Mouse (Mus musculus) liver, embryonic 12.5 days (tissue): ENCODE measurements at regions not wholly inside any gene's neighbourhood (a gene's known extent, or its start where the extent isn't known, plus 50 kb on each side); places are given as distances from the start of the nearest gene placed in this dataset.

Experiments
- ATAC-seq: fragments of 200-750 bp; cut with Nextera tagmentation; 2 replicates; pipeline ENCODE4 v1.8.0; 2017; ENCODE audit warnings: moderate number of reproducible peaks, mild to moderate bottlenecking, moderate library complexity
- H3K27ac ChIP-seq: fragments of 300-500 bp; sonication (generic); 2 replicates; pipeline ENCODE4 v1.5.1; 2016; ENCODE audit warnings: mild to moderate bottlenecking
- H3K27me3 ChIP-seq: fragments of 300-500 bp; sonication (generic); replicated peaks from 2 replicates; pipeline ENCODE4 v1.6.1; 2016; ENCODE audit warnings: mild to moderate bottlenecking, moderate library complexity
- H3K36me3 ChIP-seq: fragments of 300-500 bp; sonication (generic); 2 replicates; pipeline ENCODE4 v1.6.1; 2016; ENCODE audit warnings: mild to moderate bottlenecking, moderate library complexity
- H3K4me1 ChIP-seq: fragments of 300-500 bp; sonication (generic); 2 replicates; pipeline ENCODE4 v1.6.1; 2016
- H3K4me2 ChIP-seq: fragments of 300-500 bp; sonication (generic); 2 replicates; pipeline ENCODE4 v1.6.1; 2016; ENCODE audit warnings: mild to moderate bottlenecking, moderate library complexity
- H3K4me3 ChIP-seq: fragments of 300-500 bp; sonication (generic); 2 replicates; pipeline ENCODE4 v1.5.1; 2016; ENCODE audit warnings: mild to moderate bottlenecking, moderate library complexity
- H3K9ac ChIP-seq: fragments of 300-500 bp; sonication (generic); 2 replicates; pipeline ENCODE4 v1.6.1; 2016; ENCODE audit warnings: mild to moderate bottlenecking, moderate library complexity
- H3K9me3 ChIP-seq: fragments of 300-500 bp; sonication (generic); replicated peaks from 2 replicates; pipeline ENCODE4 v1.6.1; 2016; ENCODE audit warnings: mild to moderate bottlenecking, moderate library complexity
- WGBS: fragments of 180-500 bp; shearing (Covaris S2); methylation state at CpG from one replicate; pipeline ENCODE4 v1.1.7; 2016; ENCODE audit not compliant: insufficient replicate concordance; 5-methylcytosine and 5-hydroxymethylcytosine counted together

DNA sequence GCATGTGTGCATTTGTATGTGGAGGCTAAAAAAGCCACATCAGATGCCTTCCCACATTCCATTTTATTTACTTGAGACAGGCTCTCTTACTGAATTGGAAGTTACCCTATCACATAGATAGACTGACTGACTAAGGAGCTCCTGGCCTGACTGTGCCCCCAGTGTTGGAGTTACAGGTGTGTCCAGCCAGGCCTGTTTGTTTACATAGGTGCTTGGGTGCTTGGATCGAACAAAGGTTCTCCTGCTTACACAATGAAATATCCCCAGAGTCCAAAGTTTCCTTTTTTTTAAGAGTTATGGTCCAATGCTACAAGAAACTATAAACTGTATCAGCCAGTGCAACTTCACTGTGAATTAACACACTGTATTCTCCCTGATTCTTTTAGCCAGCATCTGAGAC, 472.5 kb downstream of the Klf5 start:
- H3K4me3 ChIP-seq, result no peak overlapping the region
- 65% methylated on average over 1 of the region's 1 CpGs for WGBS
- H3K4me1 ChIP-seq, result no peaks in the 10 kb centered on the region
- no peak overlapping the region for H3K27ac ChIP-seq
- H3K4me2 ChIP-seq, result no peak overlapping the region
- H3K36me3 ChIP-seq, result no peaks in the 10 kb centered on the region
- H3K27me3 ChIP-seq, result no peaks in the 10 kb centered on the region
- ATAC-seq, result no peak
- H3K9me3 ChIP-seq, result no peaks in the 10 kb centered on the region
- no peak overlapping the region for H3K9ac ChIP-seq

GRCm38 (mm10) chr14:99772774-99773423, 474.4 kb downstream of the Klf5 start:
- WGBS, result 57% methylated on average over 19 of the region's 19 CpGs
- no peak for ATAC-seq
- no peaks in the 10 kb centered on the region for H3K4me1 ChIP-seq
- H3K36me3 ChIP-seq, result no peaks in the 10 kb centered on the region
- no peaks in the 10 kb centered on the region for H3K9me3 ChIP-seq
- no peak overlapping the region for H3K27ac ChIP-seq
- H3K4me3 ChIP-seq, result no peak overlapping the region
- 0 out of 2 replicates have a peak overlapping the region, but pooled peaks have one; percentile 4 for H3K4me2 ChIP-seq
- H3K27me3 ChIP-seq, result no peaks in the 10 kb centered on the region
- no peak overlapping the region for H3K9ac ChIP-seq

GRCm38 (mm10) chr14:99778477-99778876, 480.0 kb downstream of the Klf5 start:
- 49% methylated on average over 8 of the region's 8 CpGs for WGBS
- no peaks in the 10 kb centered on the region for H3K4me1 ChIP-seq
- H3K9ac ChIP-seq, result no peak overlapping the region
- no peak overlapping the region for H3K27ac ChIP-seq
- no peaks in the 10 kb centered on the region for H3K36me3 ChIP-seq
- H3K4me2 ChIP-seq, result no peak overlapping the region
- no peak overlapping the region for H3K4me3 ChIP-seq
- H3K27me3 ChIP-seq, result no peaks in the 10 kb centered on the region
- no peak for ATAC-seq
- H3K9me3 ChIP-seq, result no peaks in the 10 kb centered on the region

GRCm38 (mm10) chr14:99778957-99779356, 480.5 kb downstream of the Klf5 start:
- Histone ChIP-seq H3K4me3 (no peak overlapping the region), H3K27me3 (no peaks in the 10 kb centered on the region), H3K36me3 (no peaks in the 10 kb centered on the region), H3K4me1 (no peaks in the 10 kb centered on the region), H3K27ac (no peak overlapping the region), H3K9ac (no peak overlapping the region), H3K9me3 (no peaks in the 10 kb centered on the region), H3K4me2 (no peak overlapping the region)
- whole genome bisulfite sequencing, result 56% methylated on average over 4 of the region's 4 CpGs
- no peak for ATAC-seq

- 54% methylated on average over 1 of the region's 1 CpGs for WGBS
- Histone ChIP-seq H3K4me2 (no peak overlapping the region), H3K9ac (no peak overlapping the region), H3K4me1 (no peaks in the 10 kb centered on the region), H3K27ac (no peak overlapping the region), H3K36me3 (no peaks in the 10 kb centered on the region), H3K4me3 (no peak overlapping the region), H3K9me3 (no peaks in the 10 kb centered on the region), H3K27me3 (no peaks in the 10 kb centered on the region)
- ATAC-seq, result no peak
Observed at GRCm38 (mm10) chr14:99783646-99784045, 485.2 kb downstream of the Klf5 start.

- no peak overlapping the region for H3K4me2 ChIP-seq
- 71% methylated on average over 5 of the region's 5 CpGs for WGBS
- H3K4me3 ChIP-seq, result no peak overlapping the region
- no peak for ATAC-seq
- no peaks in the 10 kb centered on the region for H3K4me1 ChIP-seq
- H3K27me3 ChIP-seq, result no peaks in the 10 kb centered on the region
- H3K27ac ChIP-seq, result no peak overlapping the region
- no peaks in the 10 kb centered on the region for H3K9me3 ChIP-seq
- no peaks in the 10 kb centered on the region for H3K36me3 ChIP-seq
- H3K9ac ChIP-seq, result no peak overlapping the region
Observed at GRCm38 (mm10) chr14:99785106-99785505, 486.6 kb downstream of the Klf5 start.

DNA sequence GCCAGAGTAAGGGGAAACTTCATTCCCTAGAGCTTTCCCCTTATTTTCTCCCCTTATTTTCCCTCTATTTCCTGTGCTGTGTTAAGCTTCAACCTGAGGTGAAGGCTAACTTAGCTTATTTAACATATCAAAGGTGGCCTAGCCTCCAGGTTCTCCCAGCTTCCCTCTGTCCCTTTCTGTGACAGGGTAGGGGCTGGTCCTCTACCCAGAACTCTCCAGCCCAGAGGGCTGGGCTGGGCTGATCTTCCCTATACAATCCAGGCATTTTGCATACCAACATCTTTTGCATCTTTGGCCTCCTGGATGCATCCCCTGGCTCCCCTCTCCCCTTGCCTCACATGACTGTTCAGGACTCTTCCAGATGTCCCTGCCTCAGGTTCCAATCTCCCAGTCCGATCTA, 487.9 kb downstream of the Klf5 start:
- Histone ChIP-seq H3K27me3 (no peaks in the 10 kb centered on the region), H3K27ac (no peak overlapping the region), H3K4me3 (no peak overlapping the region), H3K4me1 (no peaks in the 10 kb centered on the region), H3K36me3 (no peaks in the 10 kb centered on the region), H3K4me2 (no peak overlapping the region), H3K9me3 (no peaks in the 10 kb centered on the region), H3K9ac (no peak overlapping the region)
- WGBS, result 69% methylated on average over 1 of the region's 1 CpGs
- ATAC-seq, result no peak

- Histone ChIP-seq H3K9me3 (no peaks in the 10 kb centered on the region), H3K36me3 (no peaks in the 10 kb centered on the region), H3K27me3 (no peaks in the 10 kb centered on the region), H3K4me2 (no peak overlapping the region), H3K9ac (no peak overlapping the region), H3K4me3 (no peak overlapping the region), H3K27ac (no peak overlapping the region), H3K4me1 (no peaks in the 10 kb centered on the region)
- no peak for ATAC-seq
- WGBS, result 61% methylated on average over 3 of the region's 3 CpGs
Observed at GRCm38 (mm10) chr14:99788185-99788584, 489.7 kb downstream of the Klf5 start.

DNA sequence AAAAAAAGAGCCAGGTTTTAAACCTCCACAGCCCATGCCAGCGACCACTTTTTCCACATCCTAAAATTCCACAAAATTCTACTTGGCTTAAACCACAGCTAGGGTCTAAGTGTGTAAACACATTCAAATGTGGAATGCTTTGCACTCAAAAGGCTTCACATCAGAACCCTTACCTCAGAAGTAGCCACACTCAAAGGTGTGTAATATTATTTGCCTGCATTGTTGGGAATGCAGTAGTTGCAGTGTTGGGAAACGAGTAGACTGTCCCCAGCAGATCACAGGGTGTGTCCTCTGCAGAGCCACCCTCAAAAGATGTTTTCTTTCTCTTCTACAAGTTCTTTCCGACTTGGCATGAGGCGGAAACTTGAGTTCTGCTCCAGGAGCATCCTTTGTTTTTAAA, 488.2 kb downstream of the Klf12 start:
- Histone ChIP-seq H3K4me1 (no peaks in the 10 kb centered on the region), H3K27ac (no peak overlapping the region), H3K36me3 (no peaks in the 10 kb centered on the region), H3K27me3 (no peaks in the 10 kb centered on the region), H3K4me3 (no peak overlapping the region), H3K9me3 (no peaks in the 10 kb centered on the region), H3K4me2 (no peak overlapping the region), H3K9ac (no peak overlapping the region)
- 57% methylated on average over 4 of the region's 4 CpGs for WGBS
- no peak for ATAC-seq

DNA sequence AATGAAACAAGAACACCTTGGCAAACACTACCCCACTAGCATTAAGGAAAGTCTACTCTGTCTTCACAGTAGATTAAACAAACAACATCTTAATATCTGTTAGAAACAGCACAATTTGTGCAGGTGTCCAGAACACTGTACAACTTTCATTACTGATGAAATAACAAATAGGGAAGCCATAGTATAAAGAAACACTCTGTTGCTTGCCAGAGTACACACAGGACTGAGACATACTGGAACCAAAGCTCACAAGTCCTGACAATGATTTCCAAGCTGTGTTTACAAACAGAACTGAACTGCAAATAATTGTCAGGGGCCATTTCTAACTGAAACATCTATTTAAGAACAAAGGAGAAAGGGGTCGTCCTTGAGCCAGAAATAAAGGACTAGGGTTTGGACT, 478.4 kb downstream of the Klf12 start:
- Histone ChIP-seq H3K9me3 (no peaks in the 10 kb centered on the region), H3K9ac (no peak overlapping the region), H3K4me3 (no peak overlapping the region), H3K36me3 (no peaks in the 10 kb centered on the region), H3K27ac (no peak overlapping the region), H3K4me2 (no peak overlapping the region), H3K27me3 (no peaks in the 10 kb centered on the region), H3K4me1 (no peaks in the 10 kb centered on the region)
- WGBS, result 49% methylated on average over 1 of the region's 1 CpGs
- no peak for ATAC-seq

GRCm38 (mm10) chr14:99806599-99806998, 477.9 kb downstream of the Klf12 start:
- Histone ChIP-seq H3K4me1 (no peaks in the 10 kb centered on the region), H3K27me3 (no peaks in the 10 kb centered on the region), H3K4me2 (no peak overlapping the region), H3K4me3 (no peak overlapping the region), H3K27ac (no peak overlapping the region), H3K36me3 (no peaks in the 10 kb centered on the region), H3K9ac (no peak overlapping the region), H3K9me3 (no peaks in the 10 kb centered on the region)
- 74% methylated on average over 5 of the region's 5 CpGs for WGBS
- no peak for ATAC-seq

DNA sequence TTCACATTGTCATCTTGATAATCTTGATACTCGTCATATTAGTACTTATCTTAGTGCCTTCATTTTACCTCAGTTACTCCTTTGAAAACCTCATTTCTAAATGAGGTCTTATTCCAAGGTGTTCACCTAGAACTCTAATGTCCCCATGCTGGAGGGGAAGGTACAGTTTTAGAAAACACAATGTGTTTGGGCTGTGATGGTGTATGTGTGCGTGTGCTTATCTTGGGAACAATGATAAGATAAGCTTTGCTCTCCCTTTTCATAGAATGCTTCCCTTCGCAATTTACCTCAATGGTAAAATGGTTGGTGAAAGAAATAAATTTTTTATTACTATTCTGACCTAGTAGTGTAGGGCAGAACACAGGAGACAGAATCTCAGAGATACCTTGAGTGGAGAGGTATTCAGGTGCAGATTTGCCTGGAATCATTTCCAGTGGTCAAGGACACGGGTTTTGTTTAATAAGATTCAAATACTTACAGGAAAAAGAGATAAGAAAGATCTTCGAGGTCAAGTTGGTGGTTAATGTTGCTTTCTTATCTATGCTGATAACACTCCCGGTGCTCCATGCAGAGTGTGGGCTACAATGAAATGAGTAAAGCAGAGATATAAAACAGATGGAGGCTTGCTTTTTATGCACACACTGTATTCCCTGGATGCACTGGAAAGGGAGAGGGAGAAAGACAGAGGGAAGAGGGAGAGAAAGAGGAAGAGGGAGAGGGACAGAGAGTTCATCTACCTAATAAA, 471.6 kb downstream of the Klf12 start:
- no peaks in the 10 kb centered on the region for H3K27me3 ChIP-seq
- no peak overlapping the region for H3K9ac ChIP-seq
- H3K9me3 ChIP-seq, result no peaks in the 10 kb centered on the region
- no peak for ATAC-seq
- no peak overlapping the region for H3K27ac ChIP-seq
- 35% methylated on average over 6 of the region's 6 CpGs for WGBS
- H3K36me3 ChIP-seq, result no peaks in the 10 kb centered on the region
- no peak overlapping the region for H3K4me2 ChIP-seq
- no peaks in the 10 kb centered on the region for H3K4me1 ChIP-seq
- no peak overlapping the region for H3K4me3 ChIP-seq
